Mouse (Mus musculus) adipocyte (in vitro differentiated cells): ENCODE measurements around the gene Cbr3.
A peak's percentile ranks its signal among the peaks of the same experiment; 100 is the strongest.

Experiments
- DNase-seq: peaks from one replicate; pipeline ENCODE4 v3.0.0-alpha.2; 2016; ENCODE audit warnings: low spot score

The Cbr3 gene

GRCm38 (mm10) chr16:93711411-93712188, 28.6 kb downstream of the Cbr3 start, which contains the start of gene Dop1b:
Dop1b (plus strand) TSS chr16:93711904.
- peak; percentile 100 for DNase-seq

GRCm38 (mm10) chr16:93712189-93712885, 29.3 kb downstream of the Cbr3 start:
- DNase-seq: no peak

- DNase-seq: no peak
These were observed 30.0 kb downstream of the Cbr3 start for GRCm38 (mm10) chr16:93712966-93713365.

- no peak for DNase-seq
These were observed 31.4 kb downstream of the Cbr3 start for GRCm38 (mm10) chr16:93714426-93714825.

GRCm38 (mm10) chr16:93715826-93716225, 32.8 kb downstream of the Cbr3 start:
- DNase-seq: no peak

GRCm38 (mm10) chr16:93717299-93717703, 34.3 kb downstream of the Cbr3 start:
- peak; percentile 89 for DNase-seq

GRCm38 (mm10) chr16:93721771-93722170, 38.8 kb downstream of the Cbr3 start:
- peak; percentile 64 for DNase-seq

- DNase-seq: no peak
These were observed 39.5 kb downstream of the Cbr3 start for GRCm38 (mm10) chr16:93722476-93722875.

GRCm38 (mm10) chr16:93725417-93726144, 42.6 kb downstream of the Cbr3 start:
- DNase-seq: no peak

- DNase-seq: no peak
These were observed 43.2 kb downstream of the Cbr3 start for GRCm38 (mm10) chr16:93726186-93726585.

GRCm38 (mm10) chr16:93728676-93729075, 45.7 kb downstream of the Cbr3 start:
- DNase-seq: peak; percentile 48

- peak; percentile 35 for DNase-seq
These were observed 47.0 kb downstream of the Cbr3 start for GRCm38 (mm10) chr16:93729801-93730721.

GRCm38 (mm10) chr16:93731310-93731709, 48.3 kb downstream of the Cbr3 start:
- DNase-seq: no peak

GRCm38 (mm10) chr16:93732875-93733569, 50.0 kb downstream of the Cbr3 start:
- DNase-seq: peak; percentile 54

- DNase-seq: no peak
These were observed 56.2 kb downstream of the Cbr3 start for GRCm38 (mm10) chr16:93739251-93739650.
